Mouse (Mus musculus) spleen, postnatal 36 days (tissue): Measurements from ENCODE around the gene Jam3.
"Not testable (repeated sequence)": the region's sequence is repeated elsewhere in the genome, so short reads cannot be mapped to it uniquely, and the experiment has no call there.

Experiments
- DNase-seq, 2 experiments: peaks; one replicate each; pipeline ENCODE4 v3.0.0; 2022; ENCODE audit warnings: low spot score in 2 of 2, mixed read lengths in 1 of 2

Jam3 gene

DNA sequence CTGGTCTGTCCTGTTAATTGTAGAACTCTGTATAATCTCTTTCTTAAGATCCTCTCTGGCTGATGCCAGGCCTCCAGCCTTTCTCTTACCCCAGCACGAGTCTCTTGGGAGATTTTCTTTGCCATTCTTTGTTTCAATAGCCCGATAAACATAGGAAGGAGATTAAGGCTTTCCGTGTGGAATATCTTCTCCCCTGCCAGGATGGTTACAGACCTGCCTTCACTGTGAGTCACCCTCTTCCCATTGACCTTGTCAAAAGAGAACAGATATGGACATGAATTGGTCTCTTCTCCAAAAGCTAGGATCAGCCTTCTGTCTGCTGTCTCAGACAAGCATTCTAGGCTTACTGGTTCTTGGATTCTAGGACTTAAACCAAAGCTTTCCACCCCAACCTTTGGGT, 15.5 kb upstream of the Jam3 start:
- no peak for DNase-seq

GRCm38 (mm10) chr9:27166981-27167380, 11.8 kb upstream of the Jam3 start:
- DNase-seq: no peak

DNA sequence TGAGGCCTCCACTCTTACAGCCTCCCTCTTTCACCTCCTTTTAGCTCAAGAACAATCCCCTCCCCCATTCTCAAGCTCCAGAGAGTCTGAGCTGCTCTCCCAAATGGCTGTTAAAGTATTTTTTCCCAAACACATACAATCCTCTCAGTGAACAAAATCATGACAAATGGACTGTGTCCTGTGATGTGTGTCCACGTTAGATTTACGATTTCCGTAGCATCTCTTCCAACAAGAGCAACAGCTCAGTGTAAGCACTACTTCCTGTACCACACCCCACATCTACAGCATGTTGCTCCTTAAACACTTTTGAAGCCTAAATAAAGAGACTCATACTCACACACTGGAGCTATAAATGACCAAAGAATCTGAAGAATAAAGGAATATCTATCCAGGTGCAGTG, 10.4 kb upstream of the Jam3 start:
- DNase-seq: no peak

GRCm38 (mm10) chr9:27164957-27165356, 9.7 kb upstream of the Jam3 start:
- no peak for DNase-seq

- not testable (repeated sequence) for DNase-seq
Measured at GRCm38 (mm10) chr9:27163661-27164060, 8.4 kb upstream of the Jam3 start.

DNA sequence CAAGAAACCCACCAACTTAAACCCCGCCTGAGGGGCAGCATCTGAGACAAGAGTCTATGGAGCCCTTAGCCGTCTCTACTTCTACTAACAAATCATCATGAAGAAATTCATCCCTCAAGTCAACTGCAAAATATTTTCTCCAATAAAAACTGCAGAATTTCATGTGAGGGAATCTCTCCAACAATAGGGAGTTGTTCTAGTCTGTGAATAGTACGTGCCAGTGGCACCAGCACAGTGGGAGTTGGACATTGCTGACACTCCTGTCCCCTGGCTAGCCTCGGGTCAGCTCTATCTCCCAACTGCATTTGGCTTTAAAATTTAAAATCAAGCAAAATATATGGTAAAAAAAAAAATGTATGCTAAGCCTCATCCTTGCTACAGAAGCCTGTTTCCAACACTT, 1.4 kb downstream of the Jam3 start:
- no peak for DNase-seq

GRCm38 (mm10) chr9:27149836-27150235, 5.4 kb downstream of the Jam3 start:
- DNase-seq: no peak

- no peak for DNase-seq
Measured at GRCm38 (mm10) chr9:27148631-27149471, 6.4 kb downstream of the Jam3 start.

GRCm38 (mm10) chr9:27147946-27148345, 7.3 kb downstream of the Jam3 start:
- no peak for DNase-seq

DNA sequence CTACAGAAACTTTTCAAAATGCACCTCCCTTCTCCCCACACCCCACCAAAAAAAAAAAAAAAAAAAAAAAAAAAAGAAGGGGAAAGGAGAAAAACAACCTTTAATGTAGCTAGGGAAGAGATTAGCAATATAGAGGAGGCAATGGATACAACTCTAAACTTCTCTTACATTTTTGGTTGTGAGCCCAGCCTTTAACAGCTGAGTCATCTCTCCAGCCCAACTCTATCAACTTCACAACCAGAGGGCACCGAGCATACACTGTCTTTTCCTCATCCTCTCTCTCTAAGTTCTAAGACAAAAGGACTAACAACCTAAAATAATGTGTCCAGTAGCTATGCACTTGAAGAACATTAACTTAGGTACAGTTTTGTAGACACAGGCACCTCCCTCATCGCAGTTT, 8.4 kb downstream of the Jam3 start:
- DNase-seq: no peak

DNA sequence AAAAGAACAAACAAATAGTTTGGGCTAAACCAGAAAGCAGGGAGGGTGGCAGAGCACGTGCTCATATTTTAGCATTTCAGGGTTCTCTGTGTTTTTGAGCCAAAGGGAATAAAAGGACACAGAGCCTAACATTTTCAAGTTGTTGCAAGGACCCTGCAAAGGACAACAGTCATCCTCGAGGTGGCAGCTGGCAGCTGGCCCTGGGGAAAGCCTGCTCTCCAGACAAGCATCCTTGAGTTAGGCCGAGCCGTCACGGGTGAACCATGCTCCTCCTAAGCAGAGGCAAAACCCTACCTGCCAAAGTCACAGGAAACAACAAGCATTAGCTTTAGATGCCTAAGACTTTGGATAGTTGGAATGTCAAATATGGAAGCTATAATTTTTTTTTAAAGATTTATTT, 10.2 kb downstream of the Jam3 start:
- DNase-seq: no peak

GRCm38 (mm10) chr9:27144271-27144840, 10.9 kb downstream of the Jam3 start:
- no peak for DNase-seq

- DNase-seq: no peak
Measured at GRCm38 (mm10) chr9:27140432-27141065, 14.7 kb downstream of the Jam3 start.

- DNase-seq: no peak
Measured at GRCm38 (mm10) chr9:27136651-27137050, 18.6 kb downstream of the Jam3 start.

GRCm38 (mm10) chr9:27135372-27135771, 19.8 kb downstream of the Jam3 start:
- no peak for DNase-seq

DNA sequence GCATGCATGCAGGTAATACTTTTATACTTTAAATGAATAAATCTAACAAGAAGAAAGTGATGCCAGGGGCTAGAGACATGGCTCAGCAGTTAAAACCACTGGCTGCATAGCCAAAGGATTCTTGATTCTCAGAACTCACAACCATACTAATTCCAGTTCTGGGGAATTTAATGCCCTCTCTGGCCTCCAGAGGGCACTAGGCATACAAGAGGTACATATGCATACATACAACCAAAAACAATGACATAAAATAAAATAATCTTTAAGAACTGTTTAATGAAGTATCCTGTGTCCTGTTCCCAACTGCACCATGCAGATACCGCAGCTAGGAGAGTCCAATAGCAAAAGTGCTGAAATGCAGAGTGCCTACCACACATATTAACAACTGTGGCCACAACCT, 20.8 kb downstream of the Jam3 start:
- DNase-seq: no peak

- DNase-seq: no peak
Measured at GRCm38 (mm10) chr9:27128629-27129028, 26.6 kb downstream of the Jam3 start.

DNA sequence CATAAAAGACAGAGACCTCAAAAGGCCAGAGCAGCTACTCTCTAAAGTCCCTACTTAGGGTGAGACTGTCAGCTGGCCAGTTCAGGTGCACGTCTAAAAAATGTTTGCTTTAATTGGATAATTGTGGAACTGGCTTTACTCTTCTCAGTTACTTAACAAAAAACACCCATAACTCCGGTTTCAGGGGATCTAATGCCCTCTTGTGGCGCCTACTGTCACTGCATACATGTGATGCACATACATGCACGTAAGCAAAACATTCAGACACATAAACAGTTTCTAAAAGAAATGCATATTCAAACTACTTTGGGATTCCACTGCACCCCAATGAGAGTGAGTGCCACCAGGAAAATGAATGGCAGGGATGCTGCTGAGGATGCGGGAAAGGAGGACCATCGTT, 28.7 kb downstream of the Jam3 start:
- no peak for DNase-seq

GRCm38 (mm10) chr9:27125450-27125849, 29.8 kb downstream of the Jam3 start:
- no peak for DNase-seq

GRCm38 (mm10) chr9:27123947-27124346, 31.3 kb downstream of the Jam3 start:
- DNase-seq: no peak

DNA sequence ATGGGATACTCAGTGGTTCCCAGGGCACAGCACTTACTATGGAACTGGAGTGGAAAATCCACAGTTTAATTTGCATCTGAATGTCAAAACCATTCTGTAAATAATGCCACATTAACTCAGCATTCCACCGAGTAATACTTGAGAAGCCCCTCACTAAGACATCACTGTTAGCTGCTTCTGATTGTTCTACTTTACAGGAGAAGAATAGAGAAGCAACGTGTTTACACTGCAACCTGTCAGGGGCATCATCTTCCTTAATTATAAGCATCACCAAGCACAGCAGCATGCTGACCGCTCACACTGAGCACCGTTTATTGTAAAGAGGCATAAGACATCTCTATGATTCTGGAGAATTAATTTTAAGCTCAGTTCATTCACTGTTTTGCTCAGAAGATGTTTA, 32.3 kb downstream of the Jam3 start:
- no peak for DNase-seq

DNA sequence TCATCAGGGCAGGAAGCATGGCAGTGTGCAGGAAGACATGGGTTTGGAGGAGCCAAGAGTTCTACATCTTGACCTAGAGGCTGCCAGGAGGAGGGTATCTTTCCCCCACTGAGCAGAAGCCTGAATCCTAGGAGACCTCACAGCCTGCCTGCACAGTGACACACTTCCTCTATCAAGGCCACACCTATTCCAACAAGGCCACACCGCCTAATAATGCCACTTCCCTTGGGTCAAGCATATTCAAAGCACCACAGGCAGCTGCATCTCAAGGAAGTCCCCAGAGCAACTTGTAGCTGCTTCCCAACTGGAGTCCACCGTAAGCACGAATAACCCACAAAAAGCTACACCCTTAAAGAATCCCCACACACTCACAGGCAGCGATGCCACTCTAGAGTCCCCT, 33.1 kb downstream of the Jam3 start:
- DNase-seq: no peak

- no peak for DNase-seq
Measured at GRCm38 (mm10) chr9:27121254-27121653, 34.0 kb downstream of the Jam3 start.
